Mouse (Mus musculus): ENCODE data around the gene Iffo2.

DNA sequence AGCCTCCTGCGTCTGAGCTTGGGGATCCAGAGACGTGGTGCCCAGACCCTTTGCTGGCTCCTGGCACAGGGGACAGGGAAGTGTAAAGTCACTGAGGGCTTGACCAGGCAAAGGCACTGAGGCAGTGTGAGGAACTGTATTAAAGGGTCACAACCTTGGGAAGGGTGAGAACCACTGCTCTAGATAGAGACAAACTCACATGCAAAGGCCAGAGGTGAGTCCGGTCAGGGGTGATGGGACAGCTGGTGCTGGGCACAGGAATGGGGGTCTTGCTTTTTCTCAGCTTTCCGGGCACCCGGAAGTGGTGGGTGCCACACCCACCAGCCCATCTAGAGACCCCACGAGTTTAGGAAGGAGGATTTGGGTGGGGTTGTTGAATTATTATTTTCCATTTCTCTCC is 63.0 kb downstream of the Iffo2 start:
- TF ChIP-seq TBP (conservative IDR thresholded peaks at IDR 0.05; ENCODE audit: low read depth, low read length) (no peak), POLR2AphosphoS2 (IDR thresholded peaks at IDR 0.05; ENCODE audit: low read depth, low read length) (no peak), POLR2A (IDR thresholded peaks at IDR 0.05; ENCODE audit: low read depth, low read length) (no peak)
